Mouse (Mus musculus) spleen, postnatal 10 days (tissue): ENCODE measurements around the gene Ttll4.

Experiments
- DNase-seq, 2 experiments: peaks; one replicate each; pipeline ENCODE4 v3.0.0; 2021 to 2022; ENCODE audit warnings: low spot score in 2 of 2

The Ttll4 gene

GRCm38 (mm10) chr1:74661448-74662195 lies at the start of gene Ttll4:
Gene Ttll4, plus strand, starts transcription at chr1:74661745.
- DNase-seq = peak; percentile 77 to 90

- DNase-seq = no peak
Observed at GRCm38 (mm10) chr1:74624183-74624582, 37.4 kb upstream of the Ttll4 start.

- no peak for DNase-seq
Observed at GRCm38 (mm10) chr1:74626076-74626475, 35.5 kb upstream of the Ttll4 start.

- DNase-seq = no peak
Observed at GRCm38 (mm10) chr1:74628001-74628400, 33.5 kb upstream of the Ttll4 start.

GRCm38 (mm10) chr1:74632734-74633133 lies 28.8 kb upstream of the Ttll4 start:
- DNase-seq = no peak

GRCm38 (mm10) chr1:74643524-74643923 lies 18.0 kb upstream of the Ttll4 start:
- no peak for DNase-seq

GRCm38 (mm10) chr1:74643926-74644325 lies 17.6 kb upstream of the Ttll4 start:
- no peak for DNase-seq

- no peak for DNase-seq
Observed at GRCm38 (mm10) chr1:74662253-74662865, 814 bp downstream of the Ttll4 start.

- DNase-seq = no peak
Observed at GRCm38 (mm10) chr1:74665153-74665552, 3.6 kb downstream of the Ttll4 start.

- DNase-seq = no peak
Observed at GRCm38 (mm10) chr1:74668371-74668770, 6.8 kb downstream of the Ttll4 start.

GRCm38 (mm10) chr1:74672731-74673130 lies 11.2 kb downstream of the Ttll4 start:
- no peak for DNase-seq

GRCm38 (mm10) chr1:74676863-74677262 lies 15.3 kb downstream of the Ttll4 start:
- DNase-seq = no peak

- DNase-seq = no peak
Observed at GRCm38 (mm10) chr1:74677843-74678242, 16.3 kb downstream of the Ttll4 start.

GRCm38 (mm10) chr1:74687131-74687530 lies 25.6 kb downstream of the Ttll4 start:
- DNase-seq = no peak

GRCm38 (mm10) chr1:74693891-74694583 lies 32.5 kb downstream of the Ttll4 start:
- no peak for DNase-seq

GRCm38 (mm10) chr1:74695836-74696235 lies 34.3 kb downstream of the Ttll4 start:
- no peak for DNase-seq

- DNase-seq = no peak
Observed at GRCm38 (mm10) chr1:74697416-74697815, 35.9 kb downstream of the Ttll4 start.

GRCm38 (mm10) chr1:74698353-74698752 lies 36.8 kb downstream of the Ttll4 start:
- DNase-seq = no peak

GRCm38 (mm10) chr1:74698791-74699190 lies 37.2 kb downstream of the Ttll4 start:
- no peak for DNase-seq

- DNase-seq = no peak
Observed at GRCm38 (mm10) chr1:74702142-74702553, 40.6 kb downstream of the Ttll4 start.

- DNase-seq = no peak
Observed at GRCm38 (mm10) chr1:74704156-74704555, 42.6 kb downstream of the Ttll4 start.

GRCm38 (mm10) chr1:74705016-74705415 lies 43.5 kb downstream of the Ttll4 start:
- no peak for DNase-seq

GRCm38 (mm10) chr1:74709566-74709965 lies 48.0 kb downstream of the Ttll4 start:
- DNase-seq = no peak
